Mouse (Mus musculus): ENCODE measurements at regions not wholly inside any gene's neighbourhood (a gene's known extent, or its start where the extent isn't known, plus 50 kb on each side); places are given as distances from the start of the nearest gene placed in this dataset.
"Not testable (repeated sequence)": the region's sequence is repeated elsewhere in the genome, so short reads cannot be mapped to it uniquely, and the experiment has no call there.

DNA sequence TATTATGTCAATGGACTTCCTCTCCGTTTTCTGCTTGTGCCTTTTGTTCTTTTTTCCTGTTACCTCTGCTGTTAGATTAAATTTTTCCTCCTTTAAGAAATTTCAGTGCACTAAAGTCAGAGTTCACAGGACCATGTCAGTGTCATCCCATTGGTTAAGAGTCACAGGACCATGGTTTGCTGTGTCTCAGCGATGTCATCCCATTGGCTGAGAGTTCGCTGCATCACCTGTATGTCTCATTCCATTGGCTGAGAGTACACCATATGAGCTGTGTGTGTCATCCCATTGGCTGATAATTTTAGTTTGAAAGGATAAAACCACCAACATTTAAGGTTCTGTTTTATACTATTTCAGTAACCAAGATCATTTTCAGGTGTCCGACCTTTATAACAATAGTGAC, 50.7 kb upstream of the Jade1 start:
- DNase-seq: no peak

DNA sequence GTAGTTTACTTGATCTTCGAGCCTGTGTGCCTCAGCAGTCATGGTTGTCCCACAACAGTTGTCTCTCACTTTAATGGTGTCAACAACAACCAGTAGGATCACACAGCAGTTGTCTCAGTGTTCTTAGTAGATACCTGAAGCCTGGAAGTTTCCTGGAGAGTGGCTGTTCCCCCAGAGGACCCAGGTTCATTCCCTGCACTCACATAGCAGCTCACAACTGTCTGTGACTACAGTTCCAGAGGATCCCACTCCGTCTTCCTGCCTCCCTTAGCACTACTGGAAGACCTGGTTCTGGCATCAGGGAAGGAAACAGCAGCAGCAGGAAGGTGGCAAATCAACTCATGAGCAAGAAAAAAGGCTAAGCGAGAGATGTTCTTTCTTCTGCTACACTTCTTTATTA, 53.4 kb upstream of the Jade1 start:
- no peak for DNase-seq

DNA sequence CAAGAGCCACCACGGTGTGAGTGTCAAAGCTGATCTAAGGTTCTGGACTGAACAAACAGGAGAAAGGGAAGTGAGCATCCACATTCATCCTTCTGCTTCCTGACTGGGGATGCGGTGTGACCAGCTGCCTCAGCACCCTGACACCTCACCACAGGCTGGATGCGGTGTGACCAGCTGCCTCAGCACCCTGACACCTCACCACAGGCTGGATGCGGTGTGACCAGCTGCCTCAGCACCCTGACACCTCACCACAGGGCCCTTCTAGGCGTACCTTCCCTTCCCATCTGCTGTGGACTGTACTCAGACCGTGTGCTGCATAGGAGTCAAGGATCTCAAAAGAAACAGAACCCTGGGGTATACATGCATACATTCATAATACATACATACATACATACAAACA, 53.9 kb upstream of the Jade1 start:
- DNase-seq: not testable (repeated sequence)

DNA sequence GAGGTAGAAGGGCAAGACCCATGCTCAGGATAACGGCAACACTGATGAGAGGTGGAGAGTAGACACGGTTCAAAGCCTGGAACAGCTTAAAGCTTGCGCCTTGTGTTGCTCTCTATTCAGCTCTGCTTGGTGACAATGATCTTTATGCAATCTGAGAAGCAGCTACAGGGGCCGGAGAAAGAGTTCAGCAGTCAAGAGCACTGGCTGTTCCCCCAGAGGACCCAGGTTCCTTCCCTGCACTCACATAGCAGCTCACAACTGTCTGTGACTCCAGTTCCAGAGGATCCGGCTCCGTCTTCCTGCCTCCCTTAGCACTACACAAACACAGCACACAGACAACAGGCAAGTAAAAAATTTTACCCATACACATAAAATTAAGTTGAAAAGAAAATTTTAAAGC, 54.4 kb upstream of the Jade1 start:
- no peak for DNase-seq

DNA sequence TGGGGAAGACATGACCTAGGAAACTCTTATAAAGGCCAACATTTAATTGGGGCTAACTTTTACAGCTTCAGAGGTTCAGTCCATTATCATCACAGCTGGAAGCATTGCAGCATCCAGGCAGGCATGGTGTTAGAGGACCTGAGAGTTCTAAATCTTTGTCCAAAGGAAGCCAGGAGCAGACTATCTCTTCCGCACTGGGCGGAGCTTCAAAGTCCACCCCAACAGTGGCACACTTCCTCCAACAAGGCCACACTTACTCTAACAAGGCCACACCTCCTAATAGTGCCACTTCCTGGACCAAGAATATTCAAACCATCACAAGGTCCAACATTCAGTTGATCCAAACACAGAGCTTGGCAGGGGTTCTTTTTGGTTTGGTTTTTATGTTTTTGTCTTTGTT, 55.9 kb upstream of the Jade1 start:
- no peak for DNase-seq

DNA sequence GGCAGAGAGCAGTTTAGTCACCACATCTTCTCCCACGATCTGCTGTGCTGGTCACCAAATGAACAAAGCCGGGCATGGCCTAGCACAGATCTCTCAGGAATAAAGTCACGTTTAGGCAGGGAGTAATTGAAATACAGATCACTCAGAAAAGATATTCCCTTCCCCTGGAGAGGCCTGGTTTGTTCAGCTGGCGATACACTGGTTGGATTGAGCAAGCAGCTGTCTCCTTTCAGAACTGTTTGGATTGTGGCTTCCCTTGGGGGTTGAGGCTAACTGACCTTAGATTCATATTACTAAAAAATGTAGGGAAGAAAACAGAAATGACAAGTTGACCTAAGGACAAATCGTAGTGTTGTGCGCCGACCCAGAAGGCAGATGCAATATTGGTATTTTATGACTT, 56.7 kb upstream of the Jade1 start:
- DNase-seq: peak; percentile 47

DNA sequence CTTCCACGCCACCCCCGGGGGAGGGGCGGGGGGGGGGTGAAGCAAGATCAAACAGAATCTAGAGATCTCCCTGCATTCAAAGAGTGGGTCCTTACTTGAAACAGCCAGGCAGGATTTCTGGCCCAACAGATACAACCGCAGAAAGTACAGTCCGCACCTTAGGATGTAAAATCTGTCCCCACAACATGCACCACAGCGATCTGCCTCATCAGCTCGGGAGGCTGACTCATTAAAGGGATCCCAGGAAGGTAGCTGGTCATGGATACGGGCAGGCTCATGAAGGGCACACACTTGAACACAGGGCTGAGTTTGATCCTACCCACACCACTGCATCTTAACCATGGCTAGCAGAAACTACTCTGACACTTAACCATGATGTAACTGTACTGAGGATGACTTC, 57.8 kb upstream of the Jade1 start:
- no peak for DNase-seq

DNA sequence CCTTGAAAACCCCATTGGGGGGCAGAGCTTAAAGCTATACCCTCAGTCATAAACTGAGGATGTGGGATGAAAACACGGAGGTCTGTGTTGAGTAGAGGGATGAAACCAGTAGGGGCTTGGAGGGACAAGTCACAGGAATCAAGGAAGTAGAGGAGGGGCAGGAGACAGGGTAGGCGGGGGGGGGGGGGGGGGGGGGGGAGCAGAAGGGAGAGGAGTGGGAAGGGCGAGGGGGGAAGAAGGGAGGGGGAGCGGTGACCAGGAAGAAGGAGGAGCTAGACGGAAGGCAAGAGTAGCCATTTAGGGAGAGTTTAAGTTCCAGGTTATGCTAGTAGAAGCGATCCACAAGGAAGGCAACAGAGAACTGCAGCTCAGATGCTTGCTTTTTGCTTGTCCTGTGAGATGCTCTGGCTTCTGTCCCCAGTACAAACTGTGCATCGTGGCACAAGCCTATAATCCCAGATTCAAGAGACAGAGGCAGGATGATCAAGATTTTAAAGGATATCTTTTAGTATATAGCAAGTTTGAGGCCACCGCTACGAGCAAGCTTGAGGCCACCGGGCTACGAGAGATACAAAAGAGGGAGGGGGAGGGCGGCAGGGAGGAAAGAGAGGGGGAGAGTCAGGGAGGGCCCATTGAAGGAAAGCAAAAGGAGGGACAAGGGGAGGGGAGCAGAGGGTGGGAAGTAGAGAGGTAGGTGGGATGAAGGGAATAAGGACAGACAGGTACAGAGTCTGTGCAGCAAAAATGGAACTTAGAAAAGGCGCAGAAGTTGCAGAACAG, 58.4 kb upstream of the Jade1 start:
- DNase-seq: no peak

DNA sequence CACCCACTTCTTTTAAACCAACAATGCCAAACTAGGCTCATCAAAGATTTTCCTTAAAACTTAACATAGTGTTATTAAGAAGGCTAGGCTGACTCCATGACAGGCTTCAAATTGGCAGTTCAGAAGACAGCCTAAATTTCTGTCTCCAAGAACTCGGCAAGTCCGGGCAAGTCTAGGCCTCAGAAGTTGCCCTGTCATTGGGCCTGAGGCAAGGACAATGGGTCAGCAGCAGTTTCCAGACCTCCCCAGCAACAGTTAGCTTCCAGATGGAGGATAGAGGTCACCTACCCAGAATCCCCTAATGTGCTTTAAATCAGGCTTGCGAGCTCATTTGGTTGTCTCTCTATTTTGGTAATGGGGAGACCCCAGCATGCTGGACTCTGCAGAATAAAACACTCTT, 59.6 kb upstream of the Jade1 start:
- no peak for DNase-seq

DNA sequence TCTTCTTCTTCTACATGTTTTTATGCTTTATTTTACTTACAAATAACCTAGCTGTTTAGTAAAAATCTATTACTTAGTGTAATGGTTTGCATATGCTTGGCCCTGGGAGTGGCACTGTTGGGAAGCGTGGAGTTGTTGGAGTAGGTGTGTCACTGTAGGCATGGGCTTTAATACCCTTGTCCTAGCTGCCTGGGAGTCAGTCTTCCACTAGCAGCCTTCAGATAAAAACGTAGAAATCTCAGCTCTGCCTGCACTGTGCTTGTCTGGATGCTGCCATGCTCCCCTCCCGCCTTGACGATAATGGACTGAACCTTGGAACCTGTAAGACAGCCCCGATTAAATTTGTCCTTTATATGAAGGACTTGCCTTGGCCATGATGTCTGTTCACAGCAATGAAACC, 60.4 kb upstream of the Jade1 start:
- DNase-seq: no peak

DNA sequence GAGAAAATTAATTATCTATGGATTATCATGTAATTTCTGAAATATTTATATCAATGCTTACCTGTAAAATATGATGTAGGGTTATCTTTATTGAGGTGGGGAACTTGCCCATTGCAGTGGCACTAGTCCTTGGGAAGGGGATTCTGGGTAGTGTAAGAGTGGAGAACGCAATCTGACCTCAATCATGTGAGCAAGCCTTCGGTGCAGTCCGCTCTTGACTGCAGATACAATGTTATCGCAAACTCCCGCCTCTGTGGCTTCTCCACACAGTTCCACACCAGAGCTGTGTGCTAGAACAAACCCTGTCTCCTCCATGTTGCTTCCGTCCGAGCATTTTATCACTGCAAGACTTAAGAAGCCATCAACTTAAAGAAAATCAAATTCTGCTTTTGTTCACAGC, 62.1 kb upstream of the Jade1 start:
- DNase-seq: no peak

DNA sequence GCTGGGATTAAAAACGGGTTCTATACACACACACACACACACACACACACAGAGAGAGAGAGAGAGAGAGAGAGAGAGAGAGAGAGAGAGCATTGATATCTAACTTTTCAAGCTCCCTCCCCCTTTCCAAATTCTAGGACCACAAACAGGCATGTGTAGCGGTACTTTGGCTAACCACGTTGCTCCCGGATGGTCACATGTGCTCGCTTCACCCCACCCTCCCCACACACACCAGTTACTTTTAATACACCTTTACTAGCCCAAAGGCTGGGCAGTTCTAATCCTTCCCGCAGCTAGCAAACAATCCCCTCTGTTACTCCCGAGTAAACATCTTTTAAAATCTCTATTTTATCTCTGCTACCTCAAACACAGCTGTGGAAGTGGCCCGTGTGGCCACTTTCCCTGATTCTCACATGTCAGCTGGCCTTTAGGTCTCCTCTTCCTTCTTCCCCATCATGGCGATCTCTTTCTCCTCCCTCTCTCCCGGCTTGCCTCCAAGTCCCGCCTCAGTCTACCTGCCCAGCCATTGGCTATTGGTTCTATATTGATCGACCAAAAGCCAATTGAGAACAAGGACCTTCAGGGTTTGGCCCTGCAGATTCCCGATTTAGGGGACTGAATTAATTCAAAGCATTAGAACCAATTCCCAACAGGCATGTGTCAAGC, 62.7 kb upstream of the Jade1 start:
- no peak for DNase-seq

DNA sequence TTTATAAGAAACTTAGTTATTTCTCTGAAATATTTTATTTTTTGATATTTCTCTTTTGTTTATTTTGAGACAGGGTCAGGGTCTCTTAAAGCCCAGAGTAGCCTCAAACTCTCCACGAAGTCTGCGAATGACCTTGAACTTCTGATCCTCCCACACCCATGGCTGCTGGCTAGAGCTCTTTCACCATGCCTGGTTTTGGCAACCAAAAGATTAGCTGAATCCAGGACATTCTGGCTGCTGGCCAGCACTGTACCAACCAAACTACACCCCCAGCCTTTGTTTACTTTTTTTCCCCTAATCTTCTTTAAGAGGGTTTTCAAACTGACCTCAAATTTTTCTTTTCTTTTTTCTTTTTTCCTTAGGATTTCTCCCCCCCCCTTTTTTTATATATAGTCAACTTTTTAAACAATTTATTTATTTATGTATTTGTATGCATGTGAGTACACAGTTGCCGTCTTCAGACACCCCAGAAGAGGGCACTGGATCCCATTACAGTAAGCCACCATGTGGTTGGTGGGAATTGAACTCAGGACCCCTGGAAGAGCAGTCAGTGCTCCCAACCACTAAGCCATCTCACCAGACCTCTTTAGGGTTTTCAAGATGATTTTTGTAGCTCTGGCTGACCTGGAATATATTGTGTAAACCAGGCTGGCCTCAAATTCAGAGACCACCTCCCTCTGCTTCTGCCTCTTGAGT, 63.4 kb upstream of the Jade1 start:
- peak; percentile 77 for DNase-seq

DNA sequence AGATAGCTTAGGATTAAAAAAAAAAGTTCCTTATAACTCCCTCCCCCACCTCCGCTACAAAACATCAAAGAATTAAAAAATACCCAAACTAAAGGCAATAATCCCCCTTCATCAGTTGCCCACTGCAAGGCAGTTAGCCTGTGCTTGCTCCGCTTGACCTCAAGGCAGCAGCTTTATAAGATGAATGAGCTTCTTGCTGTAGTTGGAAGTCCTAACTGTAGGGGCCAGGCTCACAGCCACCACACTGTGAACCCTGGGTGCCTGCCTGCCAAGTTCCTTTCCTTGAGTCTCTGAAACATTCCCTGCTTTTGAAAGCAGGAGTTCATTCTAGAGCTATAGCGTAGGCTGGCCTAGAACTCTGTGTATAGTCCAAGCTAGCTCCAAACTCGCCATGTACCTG, 64.3 kb upstream of the Jade1 start:
- DNase-seq: peak; percentile 36

DNA sequence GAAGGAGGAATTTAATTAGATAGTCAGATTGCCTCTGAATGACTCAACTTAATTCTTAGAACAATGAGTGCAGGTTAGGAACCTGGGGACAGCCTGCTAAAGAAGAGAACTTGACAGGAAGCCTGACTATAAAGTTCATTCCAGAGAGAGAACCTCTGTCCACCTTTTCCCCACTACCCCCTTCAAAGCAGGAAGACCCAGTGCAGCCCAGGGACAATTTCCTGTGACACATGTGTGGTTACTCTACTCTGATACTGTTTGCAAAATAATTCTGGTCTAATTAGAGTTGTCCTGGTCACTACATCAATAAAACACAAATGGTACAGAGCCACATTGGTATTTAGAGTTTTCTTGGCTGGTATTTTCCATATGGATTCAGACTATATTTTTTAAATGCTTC, 65.5 kb upstream of the Jade1 start:
- DNase-seq: no peak

DNA sequence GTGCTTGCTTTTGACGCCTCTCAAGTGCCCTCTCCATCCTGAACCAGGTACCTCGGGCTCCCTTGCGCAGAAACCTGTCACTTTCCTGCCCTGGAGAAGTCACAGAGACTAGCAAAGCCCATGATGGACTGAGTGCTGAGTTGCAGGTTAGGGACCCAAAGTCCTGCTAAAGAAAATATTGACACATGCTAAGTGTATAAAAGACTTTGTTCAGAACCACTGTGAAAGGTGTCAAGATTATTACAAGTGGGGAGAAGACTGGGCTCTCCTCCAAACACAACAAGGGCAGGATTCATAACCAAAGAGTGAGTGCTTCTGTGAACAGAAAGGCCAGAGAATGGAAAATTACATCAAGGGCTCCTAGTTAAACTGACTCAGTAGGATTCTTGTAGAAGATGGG, 66.0 kb upstream of the Jade1 start:
- no peak for DNase-seq

DNA sequence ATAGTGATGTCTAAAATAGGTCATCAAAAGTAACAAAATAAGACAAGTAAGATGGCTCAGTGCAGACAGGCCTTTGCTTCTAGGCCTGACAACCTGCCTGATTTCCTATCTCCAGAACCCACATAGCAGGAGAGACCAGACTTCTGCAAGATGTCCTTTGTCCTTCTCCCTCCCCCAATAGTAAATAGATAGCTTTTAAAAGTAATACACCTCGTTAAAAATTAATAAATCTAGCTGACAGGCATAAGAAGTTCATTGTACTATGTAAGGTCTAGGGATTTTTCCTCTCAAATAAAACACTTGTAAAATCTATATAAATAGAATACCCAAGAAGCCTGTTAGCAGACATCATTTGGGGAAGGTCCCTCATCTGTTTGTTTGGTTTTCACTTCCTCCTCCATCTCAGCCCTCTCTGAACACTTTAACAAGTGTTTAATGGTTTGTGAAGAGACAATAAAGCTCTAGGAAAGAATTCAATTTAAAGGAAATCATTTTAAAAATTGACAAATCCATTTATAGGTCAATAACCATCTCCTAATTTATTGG, 67.2 kb upstream of the Jade1 start:
- no peak for DNase-seq

DNA sequence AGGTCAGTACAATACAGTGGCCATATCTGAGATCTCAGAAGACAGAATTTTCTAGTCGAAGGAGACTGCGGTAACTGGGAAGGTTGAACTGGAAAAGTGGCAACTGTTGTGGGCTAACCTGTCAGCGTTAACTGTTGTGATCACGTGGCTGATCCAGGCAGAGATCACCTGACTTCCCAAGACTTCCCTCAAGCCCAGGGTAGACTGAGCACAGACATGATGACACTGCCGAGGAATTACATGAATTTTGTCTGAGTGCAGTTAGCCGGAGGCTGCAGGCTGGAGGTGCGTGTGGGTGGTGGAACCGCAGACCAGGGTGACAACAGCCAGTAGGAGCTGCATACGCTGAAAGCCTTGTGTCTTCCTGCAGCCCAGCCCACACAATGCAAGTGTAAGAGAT, 70.6 kb upstream of the Jade1 start:
- DNase-seq: no peak

DNA sequence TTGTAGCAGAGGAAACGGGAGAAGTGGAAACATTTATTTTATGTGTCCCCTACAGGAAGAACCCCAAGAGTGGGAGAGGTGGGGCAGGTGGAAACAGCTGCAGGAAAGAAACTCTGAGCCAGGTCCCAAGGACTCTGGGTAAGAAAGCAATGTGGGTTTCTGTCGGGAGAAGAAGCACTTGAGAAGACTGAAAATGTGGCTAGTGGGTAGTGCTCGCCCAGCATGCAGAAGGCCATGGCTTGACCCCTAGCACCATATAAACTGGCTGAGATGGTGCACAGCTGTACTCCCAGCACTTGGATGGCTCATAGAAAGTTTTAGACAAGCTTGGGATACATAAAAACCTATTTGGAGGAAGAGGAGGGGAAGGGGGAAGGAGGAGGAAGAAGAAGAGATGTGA, 71.9 kb upstream of the Jade1 start:
- DNase-seq: no peak

DNA sequence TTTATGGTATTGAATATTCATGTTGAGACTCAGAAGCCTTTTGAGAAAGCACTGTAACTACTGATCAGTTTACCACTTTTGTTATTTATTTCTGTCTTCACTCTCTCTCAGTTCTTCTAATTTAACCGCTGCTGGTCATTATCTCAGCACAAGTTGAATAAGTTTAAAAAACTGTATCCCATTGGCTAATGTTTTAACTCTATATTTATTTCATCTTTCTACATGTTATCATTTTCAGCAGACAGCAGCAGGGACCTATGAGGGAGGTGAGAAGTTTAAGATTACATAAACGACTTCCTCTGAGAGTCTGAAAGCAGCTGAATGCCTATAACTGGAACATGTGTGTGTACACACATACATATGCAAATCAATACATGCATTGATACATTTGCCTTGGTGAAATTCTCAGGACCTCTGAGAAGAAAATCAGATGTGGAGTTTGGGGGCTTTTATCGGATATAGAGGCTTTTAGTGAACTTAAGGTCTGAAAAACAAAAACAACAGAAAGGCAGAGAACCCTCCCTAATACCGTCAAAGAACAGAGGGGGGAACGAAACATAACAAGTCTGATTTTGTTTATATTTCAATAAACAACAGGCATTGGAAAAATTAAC, 72.5 kb upstream of the Jade1 start:
- no peak for DNase-seq

DNA sequence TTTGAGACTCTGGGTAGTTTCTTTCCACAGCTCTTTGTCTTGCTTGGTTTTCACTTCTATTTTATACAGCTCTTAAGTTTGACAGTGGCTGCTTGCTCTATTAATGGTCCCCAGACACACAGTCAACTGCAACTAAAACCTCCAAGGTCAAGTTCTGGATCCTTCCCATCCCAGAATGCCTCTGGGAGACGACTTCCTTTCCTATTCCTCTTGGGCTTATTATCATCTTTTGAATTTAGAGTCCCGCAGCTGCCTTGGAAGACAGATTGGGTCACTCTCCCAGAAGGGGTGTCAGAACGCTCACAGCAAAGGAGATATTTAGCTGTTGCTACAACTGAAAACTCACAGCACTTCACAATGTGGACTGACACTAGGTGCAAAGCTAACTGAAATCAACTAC, 75.3 kb upstream of the Jade1 start:
- DNase-seq: no peak

DNA sequence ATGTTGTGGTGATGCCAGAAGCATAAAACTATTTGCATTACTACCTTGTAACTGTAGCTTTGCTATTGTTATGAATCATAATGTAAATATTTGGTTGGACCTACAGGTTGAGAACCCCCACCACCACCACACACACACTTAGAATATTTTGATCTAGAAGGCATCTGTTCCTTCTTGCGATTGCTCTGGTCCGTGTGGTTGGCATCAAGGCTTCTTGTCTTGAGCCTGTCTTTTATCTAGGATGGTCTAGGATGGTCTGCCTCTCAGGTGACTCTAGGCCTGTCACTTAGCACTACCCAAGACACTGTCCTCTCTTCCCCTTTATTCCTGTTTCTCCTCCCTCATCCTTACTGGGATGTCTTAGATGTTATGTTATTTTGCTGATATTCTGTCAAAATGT, 76.6 kb upstream of the Jade1 start:
- no peak for DNase-seq

DNA sequence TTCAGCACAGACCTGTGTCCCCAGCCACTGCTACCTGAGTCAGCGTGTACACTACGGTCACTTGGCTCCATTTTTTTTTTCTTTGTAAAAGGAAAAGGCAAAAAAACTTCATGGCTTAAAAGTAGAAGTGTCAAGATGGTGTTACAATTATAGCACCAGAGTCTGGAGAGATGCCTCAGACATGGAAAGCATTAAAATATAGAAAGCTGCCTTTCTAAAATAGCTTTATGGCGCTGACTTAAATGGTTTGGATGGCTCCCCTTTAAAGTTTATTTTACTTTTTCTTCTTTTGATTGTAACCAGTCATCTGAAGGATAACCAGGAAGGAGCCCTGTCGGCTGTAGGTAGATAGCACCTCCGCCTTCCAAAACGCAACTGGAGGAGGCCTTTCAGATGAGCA, 79.0 kb upstream of the Jade1 start:
- no peak for DNase-seq
